7 mouse cellular contexts compared by ENCODE assay signal in the genomic region with DNA sequence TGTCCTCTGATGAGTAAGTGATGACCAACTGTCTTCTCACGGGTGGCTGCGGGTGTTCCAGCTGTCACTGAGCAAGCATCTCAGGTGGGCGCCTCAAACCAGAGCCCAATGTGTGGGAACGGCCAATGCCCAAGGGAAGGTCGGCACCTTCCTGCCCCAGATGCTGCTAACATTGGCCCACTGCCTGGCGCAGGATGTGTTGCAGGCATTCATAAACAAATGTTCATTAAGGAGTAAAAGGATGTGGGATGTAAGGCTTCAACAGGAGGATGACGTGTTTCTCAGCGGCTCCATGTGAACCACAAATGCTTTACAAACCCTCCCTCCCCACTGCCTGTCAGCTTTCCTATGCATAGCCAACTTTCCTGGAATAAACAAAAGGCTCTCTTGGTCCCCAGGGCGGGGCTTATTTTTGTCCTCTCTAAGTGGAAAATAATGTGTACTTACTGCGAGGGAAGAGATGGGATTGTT. TPM values are rescaled to one million over a fixed set of nuclear protein-coding genes. Genes with fewer than 3 reads are reported as not detected.
DNase-seq lines count a peak whose midpoint lies in the region; ATAC-seq and TF ChIP-seq lines count a peak whose summit lies in the region.

No protein-coding gene starts in this region.

- TF ChIP-seq EP300 in stomach, postnatal 0 days (optimal IDR thresholded peaks at IDR 0.05): no peak

- DNase-seq in midbrain, embryonic 11.5 days (ENCODE audit: low spot score, missing footprints): no peak
- peak; percentile 67 for DNase-seq in forebrain, embryonic 14.5 days (ENCODE audit: low spot score)
- no peak for DNase-seq in intestine, embryonic 14.5 days (ENCODE audit: low spot score)
- peak; percentile 41 for DNase-seq in stomach, postnatal 0 days (ENCODE audit: low spot score)
- no peak for DNase-seq in natural killer cell, adult 2 months (ENCODE audit: low spot score in 2 of 2)
- DNase-seq in cerebellum, adult 11 months: no peak

- peaks cover 40% of the 10 kb centered on the region for H3K4me1 ChIP-seq in midbrain, embryonic 13.5 days (replicated peaks)
- peaks cover 9% of the 10 kb centered on the region for H3K4me1 ChIP-seq in midbrain, embryonic 11.5 days (ENCODE audit: control insufficient read depth, insufficient read depth, low read length)
- peaks cover 29% of the 10 kb centered on the region for H3K4me1 ChIP-seq in forebrain, embryonic 14.5 days (ENCODE audit: control insufficient read depth, insufficient read depth, low read length)
- H3K4me1 ChIP-seq in intestine, embryonic 14.5 days (replicated peaks; ENCODE audit: control insufficient read depth, insufficient read depth, low read length): peaks cover 43% of the 10 kb centered on the region
- peaks cover 13% of the 10 kb centered on the region for H3K4me1 ChIP-seq in stomach, postnatal 0 days (replicated peaks; ENCODE audit: control insufficient read depth, insufficient read depth)

- no peaks in the 10 kb centered on the region for H3K36me3 ChIP-seq in midbrain, embryonic 13.5 days
- H3K36me3 ChIP-seq in midbrain, embryonic 11.5 days (ENCODE audit: control insufficient read depth, insufficient read depth, low read length): no peaks in the 10 kb centered on the region
- no peaks in the 10 kb centered on the region for H3K36me3 ChIP-seq in forebrain, embryonic 14.5 days (ENCODE audit: control insufficient read depth, insufficient read depth, low read length)
- H3K36me3 ChIP-seq in intestine, embryonic 14.5 days (ENCODE audit: control insufficient read depth, insufficient read depth, low read length): no peaks in the 10 kb centered on the region
- no peaks in the 10 kb centered on the region for H3K36me3 ChIP-seq in stomach, postnatal 0 days (ENCODE audit: control insufficient read depth, insufficient read depth, low read length)

- H3K4me3 ChIP-seq in midbrain, embryonic 13.5 days (replicated peaks): no peak overlapping the region
- H3K4me3 ChIP-seq in midbrain, embryonic 11.5 days (ENCODE audit: low read depth, low read length): no peak overlapping the region
- no peak overlapping the region for H3K4me3 ChIP-seq in forebrain, embryonic 14.5 days (ENCODE audit: low read depth, low read length)
- peak overlapping the region; percentile 13 for H3K4me3 ChIP-seq in intestine, embryonic 14.5 days (ENCODE audit: low read depth, low read length)
- peak overlapping the region; percentile 18 for H3K4me3 ChIP-seq in stomach, postnatal 0 days (ENCODE audit: low read depth, low read length)

- H3K9ac ChIP-seq in midbrain, embryonic 13.5 days (replicated peaks): no peak overlapping the region
- no peak overlapping the region for H3K9ac ChIP-seq in midbrain, embryonic 11.5 days (ENCODE audit: low read length)
- no peak overlapping the region; the same call in 1 of the 2 replicates for H3K9ac ChIP-seq in forebrain, embryonic 14.5 days (ENCODE audit: low read length)
- H3K9ac ChIP-seq in intestine, embryonic 14.5 days (ENCODE audit: low read length): peak overlapping the region; percentile 17
- peak overlapping the region; percentile 23; the same call in 1 of the 2 replicates for H3K9ac ChIP-seq in stomach, postnatal 0 days (ENCODE audit: low read length)

- TF ChIP-seq CTCF in stomach, postnatal 0 days (IDR thresholded peaks at IDR 0.05; ENCODE audit: low read depth): no peak

- no peak overlapping the region for H3K27ac ChIP-seq in midbrain, embryonic 13.5 days
- no peak overlapping the region for H3K27ac ChIP-seq in midbrain, embryonic 11.5 days (ENCODE audit: low read depth, low read length)
- H3K27ac ChIP-seq in forebrain, embryonic 14.5 days (ENCODE audit: low read depth, low read length): no peak overlapping the region
- H3K27ac ChIP-seq in intestine, embryonic 14.5 days (ENCODE audit: low read depth): no peak overlapping the region; the same call in 1 of the 2 replicates
- peak overlapping the region; percentile 61 for H3K27ac ChIP-seq in stomach, postnatal 0 days (replicated peaks)

- peaks cover 9% of the 10 kb centered on the region for H3K27me3 ChIP-seq in midbrain, embryonic 13.5 days
- no peaks in the 10 kb centered on the region for H3K27me3 ChIP-seq in midbrain, embryonic 11.5 days (ENCODE audit: control insufficient read depth, insufficient read depth, low read length)
- H3K27me3 ChIP-seq in forebrain, embryonic 14.5 days (replicated peaks; ENCODE audit: control insufficient read depth, insufficient read depth, low read length): no peaks in the 10 kb centered on the region
- H3K27me3 ChIP-seq in intestine, embryonic 14.5 days (replicated peaks; ENCODE audit: control insufficient read depth, insufficient read depth, low read length): no peaks in the 10 kb centered on the region
- no peaks in the 10 kb centered on the region for H3K27me3 ChIP-seq in stomach, postnatal 0 days (ENCODE audit: control insufficient read depth, insufficient read depth, low read length)

- ATAC-seq in midbrain, embryonic 13.5 days: no peak
- no peak for ATAC-seq in midbrain, embryonic 11.5 days (ENCODE audit: low FRiP score)
- ATAC-seq in forebrain, embryonic 14.5 days: peak; percentile 30; the same call in 1 of the 2 replicates
- no peak for ATAC-seq in intestine, embryonic 14.5 days (replicated peaks; ENCODE audit: low FRiP score, low TSS enrichment, low read depth)
- ATAC-seq in stomach, postnatal 0 days (ENCODE audit: low FRiP score, low TSS enrichment): peak; percentile 47; the same call in 1 of the 2 replicates

- H3K4me2 ChIP-seq in midbrain, embryonic 13.5 days (replicated peaks): peak overlapping the region; percentile 9; the same call in 1 of the 2 replicates
- H3K4me2 ChIP-seq in midbrain, embryonic 11.5 days: no peak overlapping the region
- H3K4me2 ChIP-seq in forebrain, embryonic 14.5 days (ENCODE audit: low read length): peak overlapping the region; percentile 29
- H3K4me2 ChIP-seq in intestine, embryonic 14.5 days (ENCODE audit: low read length): peak overlapping the region; percentile 44
- peak overlapping the region; percentile 44 for H3K4me2 ChIP-seq in stomach, postnatal 0 days (replicated peaks; ENCODE audit: low read depth)

- 70% methylated on average over 10 of the region's 10 CpGs for WGBS in midbrain, embryonic 13.5 days
- 77% methylated on average over 10 of the region's 10 CpGs for WGBS in midbrain, embryonic 11.5 days
- WGBS in forebrain, embryonic 14.5 days: 51% methylated on average over 10 of the region's 10 CpGs
- WGBS in intestine, embryonic 14.5 days: 47% methylated on average over 10 of the region's 10 CpGs
- WGBS in stomach, postnatal 0 days: 37% methylated on average over 10 of the region's 10 CpGs

- no peaks in the 10 kb centered on the region for H3K9me3 ChIP-seq in midbrain, embryonic 13.5 days
- H3K9me3 ChIP-seq in midbrain, embryonic 11.5 days (ENCODE audit: control insufficient read depth, low read length): no peaks in the 10 kb centered on the region
- no peaks in the 10 kb centered on the region for H3K9me3 ChIP-seq in forebrain, embryonic 14.5 days (replicated peaks; ENCODE audit: control insufficient read depth, low read length)
- H3K9me3 ChIP-seq in intestine, embryonic 14.5 days (ENCODE audit: control insufficient read depth, low read length): no peaks in the 10 kb centered on the region
- H3K9me3 ChIP-seq in stomach, postnatal 0 days (ENCODE audit: control insufficient read depth, low read length): no peaks in the 10 kb centered on the region

RNA-seq across cellular contexts. Expression of a gene that starts 5.4 kb away (rescaled TPM):
- 2.5 and 2.8 TPM in 2 replicates for polyA plus RNA-seq in midbrain, embryonic 13.5 days (2015; fragmentation: Nextera tagmentation; extraction: Ambion mirVana)
- polyA plus RNA-seq in midbrain, embryonic 11.5 days (2014; fragmentation: Nextera tagmentation; extraction: Ambion mirVana): 1.7 and 2.6 TPM in 2 replicates
- polyA plus RNA-seq in forebrain, embryonic 14.5 days (2014; fragmentation: Nextera tagmentation; extraction: Ambion mirVana): 2.3 and 3.0 TPM in 2 replicates
- 7.1 and 7.2 TPM in 2 replicates for polyA plus RNA-seq in intestine, embryonic 14.5 days (2014; fragmentation: Nextera tagmentation; extraction: Ambion mirVana)
- 9.0 and 11.0 TPM in 2 replicates for polyA plus RNA-seq in stomach, postnatal 0 days (2015; fragmentation: Nextera tagmentation; extraction: Ambion mirVana)

RNA-seq across cellular contexts. Expression of a gene that starts 14.5 kb away (rescaled TPM):
- 23.5 and 26.0 TPM in 2 replicates for polyA plus RNA-seq in midbrain, embryonic 13.5 days (2015; fragmentation: Nextera tagmentation; extraction: Ambion mirVana)
- polyA plus RNA-seq in midbrain, embryonic 11.5 days (2014; fragmentation: Nextera tagmentation; extraction: Ambion mirVana): 19.4 and 21.7 TPM in 2 replicates
- 21.4 and 22.8 TPM in 2 replicates for polyA plus RNA-seq in forebrain, embryonic 14.5 days (2014; fragmentation: Nextera tagmentation; extraction: Ambion mirVana)
- 30.1 and 32.9 TPM in 2 replicates for polyA plus RNA-seq in intestine, embryonic 14.5 days (2014; fragmentation: Nextera tagmentation; extraction: Ambion mirVana)
- 32.3 and 33.9 TPM in 2 replicates for polyA plus RNA-seq in stomach, postnatal 0 days (2015; fragmentation: Nextera tagmentation; extraction: Ambion mirVana)

RNA-seq across cellular contexts. Expression of a gene that starts 31.5 kb away (rescaled TPM):
- polyA plus RNA-seq in midbrain, embryonic 13.5 days (2015; fragmentation: Nextera tagmentation; extraction: Ambion mirVana): 1.7 and 2.3 TPM in 2 replicates
- 1.7 and 1.8 TPM in 2 replicates for polyA plus RNA-seq in midbrain, embryonic 11.5 days (2014; fragmentation: Nextera tagmentation; extraction: Ambion mirVana)
- 3.0 TPM in 2 replicates for polyA plus RNA-seq in forebrain, embryonic 14.5 days (2014; fragmentation: Nextera tagmentation; extraction: Ambion mirVana)
- polyA plus RNA-seq in intestine, embryonic 14.5 days (2014; fragmentation: Nextera tagmentation; extraction: Ambion mirVana): 108 and 120 TPM in 2 replicates
- 142 and 144 TPM in 2 replicates for polyA plus RNA-seq in stomach, postnatal 0 days (2015; fragmentation: Nextera tagmentation; extraction: Ambion mirVana)

RNA-seq across cellular contexts. Expression of a gene that starts 43.2 kb away (rescaled TPM):
- 6.3 and 6.4 TPM in 2 replicates for polyA plus RNA-seq in midbrain, embryonic 13.5 days (2015; fragmentation: Nextera tagmentation; extraction: Ambion mirVana)
- polyA plus RNA-seq in midbrain, embryonic 11.5 days (2014; fragmentation: Nextera tagmentation; extraction: Ambion mirVana): 4.4 and 6.4 TPM in 2 replicates
- polyA plus RNA-seq in forebrain, embryonic 14.5 days (2014; fragmentation: Nextera tagmentation; extraction: Ambion mirVana): 3.9 and 4.9 TPM in 2 replicates
- 7.2 and 11.9 TPM in 2 replicates for polyA plus RNA-seq in intestine, embryonic 14.5 days (2014; fragmentation: Nextera tagmentation; extraction: Ambion mirVana)
- 12.6 and 13.7 TPM in 2 replicates for polyA plus RNA-seq in stomach, postnatal 0 days (2015; fragmentation: Nextera tagmentation; extraction: Ambion mirVana)

Comparison
In these comparisons a context has a peak if more than half of its experiments do, and no peak if none do; other contexts are left out.
1. ATAC-seq: peak in forebrain, embryonic 14.5 days (single experiment) and stomach, postnatal 0 days (single experiment); none in midbrain, embryonic 13.5 days (single experiment), midbrain, embryonic 11.5 days (single experiment) and intestine, embryonic 14.5 days (single experiment).
2. H3K4me3 ChIP-seq: peak in intestine, embryonic 14.5 days (single experiment) and stomach, postnatal 0 days (single experiment); none in midbrain, embryonic 13.5 days (single experiment), midbrain, embryonic 11.5 days (single experiment) and forebrain, embryonic 14.5 days (single experiment).
3. H3K9ac ChIP-seq: peak in intestine, embryonic 14.5 days (single experiment) and stomach, postnatal 0 days (single experiment); none in midbrain, embryonic 13.5 days (single experiment), midbrain, embryonic 11.5 days (single experiment) and forebrain, embryonic 14.5 days (single experiment).
4. DNase-seq: peak in forebrain, embryonic 14.5 days (single experiment) and stomach, postnatal 0 days (single experiment); none in midbrain, embryonic 11.5 days (single experiment), intestine, embryonic 14.5 days (single experiment), natural killer cell, adult 2 months (0 of 2) and cerebellum, adult 11 months (single experiment).
5. RNA of a gene that starts 31.5 kb away (polyA plus RNA-seq): 142 to 144 TPM in stomach, postnatal 0 days and 108 to 120 TPM in intestine, embryonic 14.5 days; 3.0 TPM in forebrain, embryonic 14.5 days, 1.7 to 2.3 TPM in midbrain, embryonic 13.5 days and 1.7 to 1.8 TPM in midbrain, embryonic 11.5 days; every median in the first group is over 10 times any median in the second.